Mouse (Mus musculus) CH12.LX (cell line): ENCODE measurements at regions not wholly inside any gene's neighbourhood (a gene's known extent, or its start where the extent isn't known, plus 50 kb on each side); places are given as distances from the start of the nearest gene placed in this dataset.

Experiments
- DNase-seq: peaks from one replicate; pipeline ENCODE4 v3.0.0-alpha.2; 2013; ENCODE audit errors: extremely low read depth
- H3K27ac ChIP-seq: 2 replicates; pipeline ENCODE4 v1.5.1; 2012; ENCODE audit warnings: low read depth, mild to moderate bottlenecking, control low read depth, moderate library complexity; ENCODE audit not compliant: insufficient read depth
- H3K27me3 ChIP-seq: replicated peaks from 2 replicates; pipeline ENCODE3; 2012; ENCODE audit warnings: inconsistent platforms
- H3K36me3 ChIP-seq, 2 experiments: replicated peaks in 1 of 2; 2 replicates each; pipeline versions ENCODE3 to v1.6.1; 2012; ENCODE audit warnings: inconsistent platforms in 1 of 2, low read length in 1 of 2, mild to moderate bottlenecking in 1 of 2, mixed read lengths in 1 of 2, moderate library complexity in 1 of 2; ENCODE audit not compliant: control insufficient read depth in 1 of 2, insufficient read depth in 1 of 2
- H3K4me1 ChIP-seq, 2 experiments: 2 replicates each; pipeline ENCODE4 v1.6.1; 2012; ENCODE audit warnings: inconsistent platforms in 1 of 2, moderate library complexity in 1 of 2; ENCODE audit not compliant: insufficient read depth in 2 of 2, control insufficient read depth in 1 of 2
- H3K4me2 ChIP-seq: 2 replicates; pipeline ENCODE4 v1.6.1; 2012; ENCODE audit warnings: low read depth, mild to moderate bottlenecking, control low read depth; ENCODE audit not compliant: poor library complexity, insufficient read depth, severe bottlenecking
- H3K4me3 ChIP-seq, 3 experiments: fragments of 150-350 bp in 1 of 3; sonication (generic) in 1 of 3; replicated peaks in 1 of 3; 2 replicates each; pipeline versions ENCODE3 to v1.5.1; 2011 to 2012; ENCODE audit warnings: low read depth in 2 of 3, low read length in 2 of 3, mild to moderate bottlenecking in 2 of 3, moderate library complexity in 2 of 3, control low read depth in 1 of 3, improper control_type of control experiment in 1 of 3, inconsistent platforms in 1 of 3, mixed read lengths in 1 of 3; ENCODE audit not compliant: poor library complexity in 1 of 3
- H3K79me2 ChIP-seq: replicated peaks from 2 replicates; pipeline ENCODE4 v1.6.1; 2012; ENCODE audit warnings: mild to moderate bottlenecking, moderate library complexity; ENCODE audit not compliant: control insufficient read depth, poor library complexity, insufficient read depth, severe bottlenecking; ENCODE audit errors: extremely low read depth
- H3K9ac ChIP-seq: 2 replicates; pipeline ENCODE4 v1.6.1; 2012; ENCODE audit warnings: low read depth, mild to moderate bottlenecking, control low read depth, moderate library complexity; ENCODE audit not compliant: insufficient read depth
- H3K9me3 ChIP-seq: replicated peaks from 2 replicates; pipeline ENCODE3; 2012; ENCODE audit warnings: low read length, inconsistent platforms, mixed read lengths
- BHLHE40 ChIP-seq: IDR thresholded peaks from 2 replicates; pipeline ENCODE4 v1.6.1; 2011; ENCODE audit warnings: mild to moderate bottlenecking, low read depth, low read length, improper control_type of control experiment
- CHD1 ChIP-seq: IDR thresholded peaks from 2 replicates; pipeline ENCODE4 v1.6.1; 2012; ENCODE audit warnings: low read depth, low read length, improper control_type of control experiment, inconsistent platforms
- CHD2 ChIP-seq: IDR thresholded peaks from 2 replicates; pipeline ENCODE4 v1.6.1; 2011; ENCODE audit warnings: low read length, improper control_type of control experiment
- CTCF ChIP-seq, 2 experiments: IDR thresholded peaks in 1 of 2; conservative IDR thresholded peaks in 1 of 2; 2 replicates each; pipeline ENCODE4 v1.5.1; 2011 to 2012; ENCODE audit warnings: low read depth in 2 of 2, low read length in 2 of 2, improper control_type of control experiment in 1 of 2, inconsistent platforms in 1 of 2, mild to moderate bottlenecking in 1 of 2, moderate library complexity in 1 of 2
- E2F4 ChIP-seq: IDR thresholded peaks from 2 replicates; pipeline ENCODE4 v1.6.1; 2011; ENCODE audit warnings: low read depth, low read length, improper control_type of control experiment; ENCODE audit not compliant: insufficient replicate concordance
- ELF1 ChIP-seq: IDR thresholded peaks from 2 replicates; pipeline ENCODE4 v1.6.1; 2014; ENCODE audit warnings: low read depth, mild to moderate bottlenecking, inconsistent platforms, low read length, improper control_type of control experiment
- EP300 ChIP-seq: IDR thresholded peaks from 2 replicates; pipeline ENCODE4 v1.6.1; 2011; ENCODE audit warnings: low read length, improper control_type of control experiment
- ETS1 ChIP-seq: conservative IDR thresholded peaks from 2 replicates; pipeline ENCODE4 v1.6.1; 2012; ENCODE audit warnings: low read depth, mild to moderate bottlenecking, inconsistent platforms, low read length, improper control_type of control experiment, moderate library complexity
- GABPA ChIP-seq: IDR thresholded peaks from 2 replicates; pipeline ENCODE4 v1.6.1; 2012; ENCODE audit warnings: low read depth, low read length, improper control_type of control experiment, inconsistent platforms; ENCODE audit not compliant: insufficient replicate concordance
- IRF4 ChIP-seq: IDR thresholded peaks from 2 replicates; pipeline ENCODE4 v1.6.1; 2014; ENCODE audit warnings: low read depth, mild to moderate bottlenecking, inconsistent platforms, low read length, improper control_type of control experiment
- JUN ChIP-seq: IDR thresholded peaks from 2 replicates; pipeline ENCODE4 v1.6.1; 2011; ENCODE audit warnings: low read depth, mild to moderate bottlenecking, low read length, improper control_type of control experiment, moderate library complexity; ENCODE audit not compliant: insufficient read depth
- JUND ChIP-seq: conservative IDR thresholded peaks from 2 replicates; pipeline ENCODE4 v1.6.1; 2011; ENCODE audit warnings: low read depth, low read length, improper control_type of control experiment
- KAT2A ChIP-seq: IDR thresholded peaks from 2 replicates; pipeline ENCODE4 v1.6.1; 2012; ENCODE audit warnings: low read length, improper control_type of control experiment, inconsistent platforms; ENCODE audit not compliant: insufficient replicate concordance
- MAFK ChIP-seq: IDR thresholded peaks from 2 replicates; pipeline ENCODE4 v1.6.1; 2011; ENCODE audit warnings: low read length, improper control_type of control experiment; ENCODE audit not compliant: insufficient replicate concordance
- MAZ ChIP-seq: IDR thresholded peaks from 2 replicates; pipeline ENCODE4 v1.6.1; 2012; ENCODE audit warnings: low read depth, mild to moderate bottlenecking, inconsistent platforms, low read length, improper control_type of control experiment, moderate library complexity
- MEF2A ChIP-seq: IDR thresholded peaks from 2 replicates; pipeline ENCODE4 v1.6.1; 2014; ENCODE audit warnings: low read depth, mild to moderate bottlenecking, inconsistent platforms, low read length, improper control_type of control experiment, borderline replicate concordance
- MXI1 ChIP-seq: IDR thresholded peaks from 2 replicates; pipeline ENCODE4 v1.6.1; 2011; ENCODE audit warnings: mild to moderate bottlenecking, low read depth, low read length, improper control_type of control experiment
- NELFE ChIP-seq: IDR thresholded peaks from 2 replicates; pipeline ENCODE4 v1.6.1; 2011; ENCODE audit warnings: low read depth, low read length, improper control_type of control experiment
- NRF1 ChIP-seq: IDR thresholded peaks from 2 replicates; pipeline ENCODE4 v1.6.1; 2014; ENCODE audit warnings: low read depth, mild to moderate bottlenecking, inconsistent platforms, low read length, improper control_type of control experiment, moderate library complexity
- PAX5 ChIP-seq: IDR thresholded peaks from 2 replicates; pipeline ENCODE4 v1.6.1; 2012; ENCODE audit warnings: low read length, inconsistent platforms, mixed read lengths
- POLR2A ChIP-seq: IDR thresholded peaks from 2 replicates; pipeline ENCODE4 v1.6.1; 2011; ENCODE audit warnings: low read depth, mild to moderate bottlenecking, improper control_type of control experiment, low read length
- POLR2AphosphoS2 ChIP-seq: IDR thresholded peaks from 2 replicates; pipeline ENCODE4 v1.6.1; 2011; ENCODE audit warnings: low read depth, low read length, improper control_type of control experiment
- RAD21 ChIP-seq: IDR thresholded peaks from 2 replicates; pipeline ENCODE4 v1.6.1; 2011; ENCODE audit warnings: low read depth, mild to moderate bottlenecking, low read length, improper control_type of control experiment, moderate library complexity
- RCOR1 ChIP-seq: conservative IDR thresholded peaks from 2 replicates; pipeline ENCODE4 v1.6.1; 2012; ENCODE audit warnings: low read depth, mild to moderate bottlenecking, inconsistent platforms, low read length, improper control_type of control experiment
- SIN3A ChIP-seq: IDR thresholded peaks from 2 replicates; pipeline ENCODE4 v1.6.1; 2012; ENCODE audit warnings: low read length, improper control_type of control experiment, inconsistent platforms
- SMC3 ChIP-seq: IDR thresholded peaks from 2 replicates; pipeline ENCODE4 v1.6.1; 2011; ENCODE audit warnings: low read depth, low read length, improper control_type of control experiment
- TBP ChIP-seq: conservative IDR thresholded peaks from 2 replicates; pipeline ENCODE4 v1.6.1; 2011; ENCODE audit warnings: low read depth, low read length, improper control_type of control experiment
- TCF12 ChIP-seq: IDR thresholded peaks from 2 replicates; pipeline ENCODE4 v1.6.1; 2014; ENCODE audit warnings: low read depth, mild to moderate bottlenecking, inconsistent platforms, low read length, improper control_type of control experiment
- UBTF ChIP-seq: IDR thresholded peaks from 2 replicates; pipeline ENCODE4 v1.6.1; 2012; ENCODE audit warnings: low read depth, mild to moderate bottlenecking, inconsistent platforms, low read length, improper control_type of control experiment, moderate library complexity
- ZKSCAN1 ChIP-seq: IDR thresholded peaks from 2 replicates; pipeline ENCODE4 v1.6.1; 2012; ENCODE audit warnings: low read depth, inconsistent platforms, low read length, improper control_type of control experiment, borderline replicate concordance
- ZMIZ1 ChIP-seq: IDR thresholded peaks from 2 replicates; pipeline ENCODE4 v1.6.1; 2012; ENCODE audit warnings: low read depth, mild to moderate bottlenecking, inconsistent platforms, low read length, improper control_type of control experiment
- ZNF384 ChIP-seq: IDR thresholded peaks from 2 replicates; pipeline ENCODE4 v1.6.1; 2012; ENCODE audit warnings: low read depth, low read length, improper control_type of control experiment, inconsistent platforms
- dilution Hi-C: fragments of 300-500 bp; cut with MboI; formaldehyde crosslinking; loops from 2 replicates; pipeline ENCODE4 v1.14.3; 2020; ENCODE audit warnings: low sequenced_read_pairs; ENCODE audit not compliant: extremely low pct_unique_long_range_greater_than_20kb, extremely low pct_ligation_motif_present
- in situ Hi-C: fragments of 300-500 bp; cut with MboI; formaldehyde crosslinking; loops from 3 replicates; pipeline ENCODE4 v1.14.3; 2019; ENCODE audit warnings: low sequenced_read_pairs, low pct_ligation_motif_present, low pct_unique_long_range_greater_than_20kb, mixed read lengths

- no peak for TF ChIP-seq GABPA
- no peak for TF ChIP-seq POLR2AphosphoS2
- TF ChIP-seq NRF1 = no peak
- TF ChIP-seq EP300 = peak; percentile 90
- TF ChIP-seq IRF4 = no peak; the same call in 1 of the 2 replicates
- no peak for TF ChIP-seq CHD1
- TF ChIP-seq UBTF = no peak
- TF ChIP-seq TBP = no peak; the same call in 1 of the 2 replicates
These were observed 352.5 kb downstream of the Nuak1 start (continued) for GRCm38 (mm10) chr10:84087929-84088328.

- peak; percentile 63 for DNase-seq
- Histone ChIP-seq H3K27me3 (no peaks in the 10 kb centered on the region), H3K4me3 (peak overlapping the region in 2 of 3 experiments; percentile 24 to 34), H3K4me1 (peaks cover 36 to 73% of the 10 kb centered on the region in 2 experiments), H3K27ac (peak overlapping the region; percentile 91), H3K4me2 (peak overlapping the region; percentile 47), H3K9me3 (no peaks in the 10 kb centered on the region), H3K79me2 (no peaks in the 10 kb centered on the region), H3K9ac (peak overlapping the region; percentile 18), H3K36me3 (no peaks in the 10 kb centered on the region)
- in situ Hi-C loops = no loop called here
- dilution Hi-C loops = no loop called here
- TF ChIP-seq ELF1 = no peak
- TF ChIP-seq TCF12 = peak; percentile 94
- 0 out of 2 replicates have a peak, but pooled peaks have one; percentile 28 for TF ChIP-seq KAT2A
- TF ChIP-seq E2F4 = peak; percentile 45; the same call in 1 of the 2 replicates
- TF ChIP-seq NRF1 = no peak
- no peak; the same call in 1 of the 2 replicates for TF ChIP-seq RAD21
- TF ChIP-seq BHLHE40 = peak; percentile 73
- TF ChIP-seq ETS1 = peak; percentile 78
- peak; percentile 67; the same call in 1 of the 2 replicates for TF ChIP-seq ZMIZ1
- TF ChIP-seq PAX5 = no peak
- TF ChIP-seq CHD2 = peak; percentile 69; the same call in 1 of the 2 replicates
- TF ChIP-seq CTCF (conservative IDR thresholded peaks at IDR 0.05 in 1 of 2, IDR thresholded peaks at IDR 0.05 in 1 of 2; ENCODE audit: low read depth in 2 of 2, low read length in 2 of 2) = no peak
- 0 out of 2 replicates have a peak, but pooled peaks have one; percentile 30 for TF ChIP-seq NELFE
- TF ChIP-seq RCOR1 = peak; percentile 71
- TF ChIP-seq JUND = peak; percentile 87
- TF ChIP-seq MAZ = peak; percentile 23; the same call in 1 of the 2 replicates
- peak; percentile 3; the same call in 1 of the 2 replicates for TF ChIP-seq SMC3
- peak; percentile 89 for TF ChIP-seq MEF2A
- no peak for TF ChIP-seq ZNF384
- TF ChIP-seq ZKSCAN1 = no peak
- peak; percentile 91 for TF ChIP-seq EP300
- peak; percentile 48; the same call in 1 of the 2 replicates for TF ChIP-seq MXI1
- TF ChIP-seq CHD1 = peak; percentile 70; the same call in 1 of the 2 replicates
- TF ChIP-seq IRF4 = peak; percentile 85
- no peak; the same call in 1 of the 2 replicates for TF ChIP-seq TBP
- TF ChIP-seq MAFK = peak; percentile 43; the same call in 1 of the 2 replicates
- TF ChIP-seq JUN = peak; percentile 61
- TF ChIP-seq SIN3A = peak; percentile 64
- TF ChIP-seq POLR2A = no peak
These were observed 351.3 kb downstream of the Nuak1 start for GRCm38 (mm10) chr10:84088799-84089778.
